Mouse (Mus musculus) testis, postnatal 14 days (tissue): ENCODE data around the gene 1700003E16Rik.

Experiments used
- DNase-seq: peaks from one replicate; pipeline ENCODE4 v3.0.0; 2021; ENCODE audit warnings: low spot score

Gene 1700003E16Rik

GRCm38 (mm10) chr6:83206321-83206720, 50.1 kb downstream of the 1700003E16Rik start:
- no peak for DNase-seq

DNA sequence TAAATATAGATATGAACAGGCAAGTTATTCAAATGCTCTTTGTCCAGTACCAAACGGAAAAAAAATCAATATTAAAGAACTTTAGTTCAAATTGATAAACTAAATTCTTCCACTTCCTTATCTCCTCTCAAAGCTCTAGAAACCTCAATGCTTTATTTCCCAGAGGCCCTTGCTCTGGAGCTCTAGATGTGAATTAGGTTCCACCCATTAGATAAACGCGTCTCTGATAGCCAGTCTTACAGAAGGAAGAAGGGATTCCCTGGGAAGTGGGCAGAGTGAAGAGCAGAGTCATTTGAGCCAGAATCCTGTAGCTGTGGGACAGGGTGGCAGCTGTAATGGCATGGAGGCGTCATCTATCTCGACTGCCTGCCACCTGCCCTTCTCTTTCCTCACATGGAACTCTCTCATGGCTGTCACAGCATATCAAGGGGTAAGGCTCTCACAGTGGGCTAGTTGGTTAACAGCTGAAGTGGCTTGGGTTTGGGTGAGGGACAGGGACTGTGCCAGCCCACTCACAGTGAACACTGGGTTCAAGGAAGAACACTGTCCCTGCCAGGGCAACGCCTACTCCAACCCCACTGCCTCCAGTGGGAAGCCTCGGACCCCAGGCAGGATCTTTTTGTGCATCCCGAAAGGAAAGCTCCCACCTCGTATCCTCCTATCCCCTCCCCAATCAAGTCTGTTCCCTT, 51.3 kb downstream of the 1700003E16Rik start:
- DNase-seq, result no peak

GRCm38 (mm10) chr6:83208050-83208400, 51.8 kb downstream of the 1700003E16Rik start:
- DNase-seq, result no peak

DNA sequence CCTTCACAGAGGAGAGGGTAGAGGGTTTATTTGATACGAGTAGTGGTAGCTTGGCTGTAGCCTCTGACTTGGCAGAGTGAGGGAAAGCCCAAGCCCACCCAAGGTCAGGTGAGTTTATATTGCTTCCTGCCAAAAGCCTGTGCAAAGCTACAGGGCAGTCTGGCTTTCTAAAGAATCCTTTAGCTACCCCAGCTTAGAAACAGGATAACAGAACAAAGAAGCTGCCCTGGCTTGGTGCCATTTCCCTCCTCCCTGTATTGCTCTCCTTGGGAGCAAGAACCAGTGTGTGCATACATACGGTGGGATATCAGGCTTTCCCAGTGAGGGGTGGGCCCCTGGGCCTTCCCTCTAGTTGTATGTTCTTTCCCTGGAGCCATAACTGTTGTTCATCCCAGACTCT, 54.3 kb downstream of the 1700003E16Rik start:
- DNase-seq, result no peak

GRCm38 (mm10) chr6:83211526-83211925, 55.3 kb downstream of the 1700003E16Rik start:
- no peak for DNase-seq
